Mouse (Mus musculus): ENCODE results near the gene Paf1. TPM values are rescaled to one million over a fixed set of nuclear protein-coding genes. Genes with fewer than 3 reads are reported as not detected.
A peak's percentile ranks its signal among the peaks of the same experiment; 100 is the strongest.

Paf1 gene
- polyA plus RNA-seq, 1 experiment from 2014 or later = 89.0 TPM

DNA sequence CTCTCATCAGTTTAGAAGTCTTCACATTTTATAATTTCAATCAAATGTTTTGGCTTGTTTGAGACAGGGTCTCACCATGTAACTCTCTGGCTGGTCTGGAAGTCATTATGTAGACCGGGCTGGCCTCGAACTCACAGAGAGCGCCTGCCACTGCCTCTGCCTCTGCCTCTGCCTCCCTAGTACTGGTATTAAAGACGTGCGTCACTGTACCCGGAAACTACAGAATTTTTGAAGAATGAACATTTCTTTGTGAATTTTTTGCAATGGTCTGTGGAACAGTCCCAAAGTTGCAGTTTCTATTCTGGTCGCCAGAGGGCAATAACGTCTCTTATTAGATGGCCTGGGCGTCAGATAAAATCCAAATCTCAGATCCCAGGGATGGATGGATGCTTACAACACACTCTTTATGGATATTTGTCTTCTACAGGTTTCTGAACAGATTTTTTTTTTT, 19.6 kb upstream of the Paf1 start:
- H3K4me1 ChIP-seq = peaks cover 76% of the 10 kb centered on the region
- no peaks in the 10 kb centered on the region for H3K9me3 ChIP-seq
- peaks cover 35% of the 10 kb centered on the region for H3K36me3 ChIP-seq (replicated peaks)
- H3K27me3 ChIP-seq (replicated peaks; ENCODE audit: low read depth, poor library complexity, severe bottlenecking) = peaks cover 9% of the 10 kb centered on the region
- DNase-seq (ENCODE audit: low spot score) = peak; percentile 76
- peak overlapping the region; percentile 91 for H3K4me3 ChIP-seq
- under 1% methylated on average over 9 of the region's 9 CpGs for WGBS
- peak overlapping the region; percentile 97 for H3K27ac ChIP-seq (replicated peaks)

DNA sequence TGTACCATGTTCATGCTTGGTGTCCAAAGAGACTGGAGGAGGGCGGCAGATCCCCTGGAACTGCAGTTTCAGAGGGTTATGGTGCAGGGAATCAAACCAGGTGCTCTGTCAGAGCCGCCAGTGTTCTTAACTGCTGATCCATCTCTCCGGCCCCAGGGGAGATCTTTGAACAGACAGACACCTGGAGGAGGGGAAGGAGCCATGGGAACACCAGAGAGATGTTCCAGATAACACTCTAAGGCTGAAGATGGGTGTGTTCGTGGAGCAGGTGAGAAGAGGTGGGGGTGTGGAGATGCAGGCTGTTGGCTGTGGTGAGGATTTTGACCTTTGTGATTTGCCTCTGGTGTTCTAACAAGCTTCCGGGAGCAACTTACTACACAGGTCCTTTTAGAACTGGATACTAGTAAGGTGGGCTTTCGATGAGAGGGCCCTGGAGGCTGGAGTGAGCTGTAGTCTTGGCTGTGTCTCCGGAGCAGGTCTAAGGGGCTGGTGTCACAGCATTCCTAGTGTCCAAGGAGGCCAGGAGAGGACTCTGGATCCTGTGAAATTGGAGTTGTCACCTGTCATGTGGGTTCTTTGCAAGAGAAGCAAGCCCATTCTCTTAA, 18.8 kb upstream of the Paf1 start:
- no peaks in the 10 kb centered on the region for H3K9me3 ChIP-seq
- DNase-seq (ENCODE audit: low spot score) = no peak
- H3K4me1 ChIP-seq = peaks cover 77% of the 10 kb centered on the region
- no peak overlapping the region; the same call in 1 of the 2 replicates for H3K4me3 ChIP-seq
- peak overlapping the region; percentile 96; the same call in 1 of the 2 replicates for H3K27ac ChIP-seq (replicated peaks)
- peaks cover 10% of the 10 kb centered on the region for H3K27me3 ChIP-seq (replicated peaks; ENCODE audit: low read depth, poor library complexity, severe bottlenecking)
- H3K36me3 ChIP-seq (replicated peaks) = peaks cover 28% of the 10 kb centered on the region
- WGBS = 78% methylated on average over 7 of the region's 7 CpGs

DNA sequence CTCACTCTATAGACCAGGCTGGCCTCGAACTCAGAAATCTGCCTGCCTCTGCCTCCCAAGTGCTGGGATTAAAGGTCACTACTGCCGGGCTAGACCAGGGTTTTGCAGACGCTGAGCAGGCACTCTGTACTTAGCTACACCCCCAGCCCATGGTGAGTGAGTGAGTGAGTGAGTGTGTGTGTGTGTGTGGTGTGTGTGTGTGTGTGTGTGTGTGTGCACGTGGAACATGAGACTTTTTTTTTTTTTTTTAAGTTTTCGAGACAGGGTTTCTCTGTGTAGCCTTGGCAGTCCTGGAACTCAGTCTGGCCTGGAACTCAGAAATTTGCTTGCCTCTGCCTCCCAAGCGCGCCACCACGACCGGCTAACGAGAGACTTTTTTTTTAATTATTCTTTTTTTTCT, 18.1 kb upstream of the Paf1 start:
- no peak for DNase-seq (ENCODE audit: low spot score)
- no peaks in the 10 kb centered on the region for H3K9me3 ChIP-seq
- WGBS = 76% methylated on average over 10 of the region's 10 CpGs
- peaks cover 21% of the 10 kb centered on the region for H3K36me3 ChIP-seq (replicated peaks)
- H3K27me3 ChIP-seq (replicated peaks; ENCODE audit: low read depth, poor library complexity, severe bottlenecking) = peaks cover 10% of the 10 kb centered on the region
- H3K27ac ChIP-seq (replicated peaks) = peak overlapping the region; percentile 96
- peak overlapping the region; percentile 57; the same call in 1 of the 2 replicates for H3K4me3 ChIP-seq
- H3K4me1 ChIP-seq = peaks cover 77% of the 10 kb centered on the region

DNA sequence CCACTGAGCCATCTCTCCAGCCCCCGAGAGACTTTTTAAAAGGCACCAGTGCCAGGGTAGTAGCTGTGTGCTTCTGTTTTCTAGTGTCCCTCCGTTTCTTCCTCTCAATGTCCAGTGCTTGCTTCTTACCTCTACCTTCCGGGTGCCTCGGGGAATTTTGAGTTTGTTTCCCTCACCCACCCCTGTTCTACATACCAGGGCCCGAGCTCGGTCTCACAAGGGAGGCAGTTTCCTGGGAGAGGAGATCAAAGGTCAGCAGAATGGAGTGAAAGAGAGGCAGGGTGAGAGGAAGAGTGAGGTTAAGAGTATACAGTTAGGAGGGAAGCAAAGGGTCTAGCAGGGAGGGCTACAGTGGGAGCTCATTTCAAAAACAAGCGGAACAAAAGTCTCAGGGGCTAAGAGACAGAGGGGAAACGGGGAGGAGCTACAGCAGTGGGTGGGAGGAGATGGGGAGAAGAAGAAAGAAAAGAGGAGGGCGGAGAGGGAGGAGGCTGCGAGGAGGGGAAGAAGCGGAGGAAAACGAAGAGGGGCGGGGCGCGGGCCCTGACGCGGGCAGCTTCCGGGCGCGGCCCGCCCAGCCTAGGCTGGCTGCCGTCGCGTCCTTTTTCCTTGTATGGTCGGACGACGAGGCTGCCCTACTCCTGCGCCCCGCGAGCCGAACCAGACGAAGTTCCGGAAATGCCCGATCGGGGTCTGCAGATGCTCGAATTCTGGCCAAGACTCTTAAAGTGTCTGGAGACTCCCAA, 17.4 kb upstream of the Paf1 start:
- H3K36me3 ChIP-seq (replicated peaks) = peaks cover 14% of the 10 kb centered on the region
- peak; percentile 96 for DNase-seq (ENCODE audit: low spot score)
- WGBS = under 1% methylated on average over 36 of the region's 36 CpGs
- H3K4me1 ChIP-seq = peaks cover 77% of the 10 kb centered on the region
- H3K9me3 ChIP-seq = no peaks in the 10 kb centered on the region
- H3K4me3 ChIP-seq = peak overlapping the region; percentile 57
- H3K27me3 ChIP-seq (replicated peaks; ENCODE audit: low read depth, poor library complexity, severe bottlenecking) = peaks cover 10% of the 10 kb centered on the region
- H3K27ac ChIP-seq (replicated peaks) = peak overlapping the region; percentile 96

DNA sequence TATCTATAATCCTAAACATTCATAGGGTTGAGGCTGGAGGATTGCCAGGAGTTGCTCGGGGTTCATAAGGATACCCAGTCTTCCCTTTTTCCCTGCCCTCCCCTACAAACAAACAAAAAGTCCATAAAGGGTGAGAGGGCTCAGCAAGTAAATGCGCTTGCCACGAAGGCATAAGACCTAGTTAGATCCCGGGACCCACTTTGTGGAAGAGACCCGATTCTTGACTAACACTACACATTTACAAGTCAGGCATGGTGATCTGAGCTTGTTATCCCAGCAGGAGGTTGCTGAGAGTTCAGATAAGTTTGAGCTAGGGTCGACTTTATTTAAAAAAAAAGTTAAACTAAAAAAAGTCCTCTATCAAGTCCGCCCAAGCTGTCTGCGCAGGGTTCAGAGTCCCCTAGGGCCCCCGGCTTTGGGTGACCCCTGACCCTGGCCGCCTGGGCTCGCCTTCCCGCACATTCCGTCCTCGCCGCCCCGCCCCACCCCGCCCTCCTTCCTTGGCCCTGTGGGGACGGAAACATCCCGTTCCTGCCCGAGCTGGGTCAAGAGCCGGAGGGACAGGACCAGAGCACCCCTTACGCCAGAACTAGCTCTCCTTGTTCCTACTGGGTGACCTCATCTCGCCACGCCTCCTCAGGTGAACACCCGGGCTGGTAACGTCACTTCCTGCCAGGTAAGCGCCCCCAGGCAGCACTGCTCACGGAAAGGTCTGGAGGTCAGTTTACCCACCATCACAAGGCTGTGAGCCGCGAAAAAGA, 16.6 kb upstream of the Paf1 start:
- Histone ChIP-seq H3K36me3 (replicated peaks) (peaks cover 10% of the 10 kb centered on the region), H3K27ac (replicated peaks) (peak overlapping the region; percentile 96), H3K9me3 (no peaks in the 10 kb centered on the region), H3K27me3 (replicated peaks; ENCODE audit: low read depth, poor library complexity, severe bottlenecking) (peaks cover 10% of the 10 kb centered on the region), H3K4me1 (peaks cover 77% of the 10 kb centered on the region), H3K4me3 (peak overlapping the region; percentile 57)
- peak; percentile 82 for DNase-seq (ENCODE audit: low spot score)
- 1% methylated on average over 30 of the region's 30 CpGs for WGBS

DNA sequence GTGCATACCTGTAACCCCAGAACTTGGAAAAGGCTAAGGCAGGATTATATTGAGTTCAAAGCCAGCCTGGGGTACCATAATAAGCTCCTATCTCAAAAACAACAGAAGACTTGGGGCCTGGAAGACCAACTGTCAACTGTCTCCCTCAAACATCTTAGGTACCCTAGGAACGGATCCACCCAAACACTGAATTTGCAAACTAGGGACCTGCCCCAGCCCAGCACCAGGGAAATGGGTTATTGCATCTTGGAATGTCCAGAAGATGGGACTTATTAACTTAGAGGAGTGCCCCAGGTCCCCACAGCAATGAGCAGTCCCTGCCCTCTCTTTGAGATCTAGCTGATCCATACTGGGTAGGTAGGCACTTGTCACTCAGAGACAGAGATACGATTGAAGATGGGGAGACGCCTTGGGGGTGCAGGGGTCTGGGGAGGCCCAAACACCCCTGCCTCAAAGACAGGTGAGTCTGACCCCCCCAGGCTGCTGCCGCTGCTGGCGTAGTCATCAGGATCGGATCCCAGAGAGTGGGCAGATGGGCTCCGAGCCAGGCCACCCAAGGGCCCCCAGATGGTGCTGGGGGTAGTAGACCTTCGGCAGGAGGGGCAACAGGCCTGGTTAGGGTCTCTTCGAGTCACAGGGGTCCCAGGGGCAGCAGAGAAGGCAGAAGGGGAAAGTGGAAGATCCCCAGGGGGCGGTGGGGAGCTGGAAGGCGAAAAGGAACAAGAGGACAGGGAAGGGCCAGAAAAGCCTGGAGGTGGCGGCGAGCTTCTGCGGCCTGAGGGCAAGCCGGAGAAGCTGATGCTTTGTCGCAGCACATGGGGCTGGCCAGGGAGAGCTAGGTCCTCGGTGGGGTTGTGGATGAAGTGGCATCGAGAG, 15.3 kb upstream of the Paf1 start:
- Histone ChIP-seq H3K27ac (replicated peaks) (peak overlapping the region; percentile 92; the same call in 1 of the 2 replicates), H3K9me3 (no peaks in the 10 kb centered on the region), H3K4me1 (peaks cover 87% of the 10 kb centered on the region), H3K36me3 (replicated peaks) (peaks cover 10% of the 10 kb centered on the region), H3K27me3 (replicated peaks; ENCODE audit: low read depth, poor library complexity, severe bottlenecking) (peaks cover 10% of the 10 kb centered on the region), H3K4me3 (peak overlapping the region; percentile 72)
- DNase-seq (ENCODE audit: low spot score) = no peak
- WGBS = 69% methylated on average over 18 of the region's 18 CpGs

DNA sequence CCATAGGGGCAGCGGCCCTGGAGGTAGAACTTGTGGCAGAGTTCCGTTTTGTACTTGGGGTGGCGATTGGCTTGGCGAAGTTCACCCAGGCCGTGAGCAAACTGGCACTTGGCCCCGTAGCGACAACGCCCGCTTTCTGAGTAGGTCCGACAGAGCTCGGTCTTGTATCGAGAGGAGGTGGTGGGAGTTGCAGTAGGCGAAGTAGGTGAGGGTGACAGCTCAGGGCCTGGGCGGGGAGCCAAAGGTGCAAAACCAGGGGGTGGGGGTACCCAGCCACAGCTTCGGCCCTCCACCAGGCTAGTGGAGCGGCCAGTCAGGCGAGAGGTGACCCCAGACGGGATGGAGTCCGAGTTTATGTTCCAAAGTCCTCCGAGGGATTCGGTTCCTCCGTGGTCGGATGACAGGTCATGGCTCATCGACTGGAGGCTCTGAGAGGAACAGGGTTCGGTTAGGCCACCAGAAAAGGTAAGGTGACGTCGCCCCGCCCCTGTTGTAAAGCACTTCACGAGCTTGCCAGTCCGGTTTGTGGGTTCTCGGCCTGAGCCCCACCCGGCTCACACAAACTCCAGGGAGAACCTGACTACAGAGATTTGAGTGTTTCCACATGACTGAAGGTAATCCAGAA, 14.6 kb upstream of the Paf1 start:
- H3K27ac ChIP-seq (replicated peaks) = peak overlapping the region; percentile 92
- peak overlapping the region; percentile 72 for H3K4me3 ChIP-seq
- no peak for DNase-seq (ENCODE audit: low spot score)
- H3K27me3 ChIP-seq (replicated peaks; ENCODE audit: low read depth, poor library complexity, severe bottlenecking) = peaks cover 10% of the 10 kb centered on the region
- peaks cover 94% of the 10 kb centered on the region for H3K4me1 ChIP-seq
- peaks cover 10% of the 10 kb centered on the region for H3K36me3 ChIP-seq (replicated peaks)
- WGBS = 47% methylated on average over 32 of the region's 32 CpGs
- no peaks in the 10 kb centered on the region for H3K9me3 ChIP-seq

DNA sequence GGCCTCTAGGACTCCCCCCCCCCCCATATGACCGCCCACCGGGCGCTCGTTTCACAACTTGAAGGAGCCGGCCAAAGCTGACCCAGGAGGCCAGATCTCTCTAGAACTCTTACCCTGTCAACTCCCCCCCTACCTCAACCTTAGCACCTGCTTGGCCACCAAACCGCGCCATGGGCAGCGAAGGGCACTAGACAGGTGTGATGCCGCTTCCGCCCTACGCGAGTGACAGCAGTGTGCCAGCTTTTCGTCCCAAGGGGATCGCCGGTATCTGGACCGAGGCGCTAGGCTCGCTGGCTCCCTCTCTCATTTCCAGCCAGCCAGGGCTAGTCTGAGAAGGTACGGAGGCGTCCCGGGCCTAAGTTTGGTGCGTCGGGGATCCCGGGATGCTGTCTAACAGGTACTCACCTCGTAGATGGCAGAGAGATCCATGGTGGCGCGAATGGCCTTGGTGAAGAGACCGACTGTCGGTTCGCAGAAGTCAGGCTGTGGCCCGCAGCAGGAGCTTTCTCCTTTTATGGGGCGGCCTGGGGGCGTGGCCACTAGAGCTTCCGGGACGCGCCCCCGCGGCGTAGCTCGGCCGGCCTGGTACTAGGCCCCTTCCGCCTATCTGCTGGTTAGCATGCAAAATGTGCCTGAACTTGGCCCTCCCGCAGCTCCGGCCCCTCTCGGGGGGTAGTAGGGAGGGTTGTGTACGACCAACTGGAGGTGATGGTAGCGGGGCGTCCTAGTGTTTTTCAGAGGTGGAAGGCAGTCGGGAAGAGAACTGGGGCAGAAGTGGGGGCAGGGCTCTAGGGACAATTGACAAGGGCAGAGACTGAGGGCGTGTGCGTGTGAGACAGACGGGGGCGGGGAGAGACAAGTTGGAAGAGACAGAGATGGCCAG, 13.7 kb upstream of the Paf1 start:
- Histone ChIP-seq H3K4me1 (peaks cover 92% of the 10 kb centered on the region), H3K36me3 (replicated peaks) (peaks cover 10% of the 10 kb centered on the region), H3K9me3 (no peaks in the 10 kb centered on the region), H3K4me3 (peak overlapping the region; percentile 72), H3K27ac (replicated peaks) (peak overlapping the region; percentile 92), H3K27me3 (replicated peaks; ENCODE audit: low read depth, poor library complexity, severe bottlenecking) (peaks cover 10% of the 10 kb centered on the region)
- under 1% methylated on average over 53 of the region's 53 CpGs for WGBS
- peak; percentile 90 for DNase-seq (ENCODE audit: low spot score)

DNA sequence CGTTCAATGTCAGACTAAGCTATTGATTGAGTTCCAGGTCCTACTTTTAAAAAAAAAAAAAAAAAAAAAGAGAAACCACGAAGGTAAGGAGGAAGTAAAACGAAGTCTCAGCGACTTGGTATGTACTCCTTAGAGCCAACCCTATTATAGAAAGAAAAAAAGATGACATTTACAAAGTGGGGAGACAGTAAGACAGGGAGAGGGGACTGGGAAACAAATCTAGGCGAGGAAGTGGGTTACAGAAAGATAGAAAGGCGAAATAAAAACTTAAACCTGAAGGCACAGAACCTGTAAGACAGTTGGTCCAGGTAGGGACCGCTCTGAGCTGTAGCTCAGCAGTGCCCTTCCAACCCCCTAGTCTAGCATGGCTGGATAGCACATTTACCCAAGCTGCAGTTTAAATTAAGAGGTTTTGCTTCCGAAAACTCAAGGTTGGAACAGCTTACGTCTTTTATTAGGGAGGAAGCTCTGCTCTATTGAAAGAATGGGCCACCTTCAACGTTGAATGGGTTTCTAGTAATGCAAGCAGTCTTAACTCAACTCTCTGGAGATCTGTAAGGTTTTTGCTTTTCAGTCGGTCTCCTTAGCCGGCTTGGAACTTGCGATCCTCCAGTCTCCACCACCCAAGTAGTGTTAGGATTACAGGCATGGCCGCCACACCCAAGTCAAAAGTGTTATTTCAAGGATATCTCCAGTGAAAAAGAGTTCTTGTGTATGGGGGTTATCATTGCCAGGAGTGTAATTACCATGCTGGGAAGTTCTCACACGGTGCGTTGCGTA, 12.3 kb upstream of the Paf1 start, which contains the start of gene Zfp36:
Zfp36 (minus strand) TSS at position 17 of the 780 bp plus-strand sequence.
- H3K27ac ChIP-seq (replicated peaks) = peak within 1 kb of the TSS; percentile 95
- peaks cover 80% of the 10 kb centered on the region for H3K4me1 ChIP-seq
- H3K4me3 ChIP-seq = peak within 1 kb of the TSS; percentile 72
- no peak for DNase-seq (ENCODE audit: low spot score)
- H3K27me3 ChIP-seq (replicated peaks; ENCODE audit: low read depth, poor library complexity, severe bottlenecking) = peaks cover 10% of the 10 kb centered on the region
- H3K9me3 ChIP-seq = no peaks in the 10 kb centered on the region
- H3K36me3 ChIP-seq (replicated peaks) = peaks cover 17% of the 10 kb centered on the region
- 48% methylated on average over 17 of the region's 17 CpGs for WGBS

DNA sequence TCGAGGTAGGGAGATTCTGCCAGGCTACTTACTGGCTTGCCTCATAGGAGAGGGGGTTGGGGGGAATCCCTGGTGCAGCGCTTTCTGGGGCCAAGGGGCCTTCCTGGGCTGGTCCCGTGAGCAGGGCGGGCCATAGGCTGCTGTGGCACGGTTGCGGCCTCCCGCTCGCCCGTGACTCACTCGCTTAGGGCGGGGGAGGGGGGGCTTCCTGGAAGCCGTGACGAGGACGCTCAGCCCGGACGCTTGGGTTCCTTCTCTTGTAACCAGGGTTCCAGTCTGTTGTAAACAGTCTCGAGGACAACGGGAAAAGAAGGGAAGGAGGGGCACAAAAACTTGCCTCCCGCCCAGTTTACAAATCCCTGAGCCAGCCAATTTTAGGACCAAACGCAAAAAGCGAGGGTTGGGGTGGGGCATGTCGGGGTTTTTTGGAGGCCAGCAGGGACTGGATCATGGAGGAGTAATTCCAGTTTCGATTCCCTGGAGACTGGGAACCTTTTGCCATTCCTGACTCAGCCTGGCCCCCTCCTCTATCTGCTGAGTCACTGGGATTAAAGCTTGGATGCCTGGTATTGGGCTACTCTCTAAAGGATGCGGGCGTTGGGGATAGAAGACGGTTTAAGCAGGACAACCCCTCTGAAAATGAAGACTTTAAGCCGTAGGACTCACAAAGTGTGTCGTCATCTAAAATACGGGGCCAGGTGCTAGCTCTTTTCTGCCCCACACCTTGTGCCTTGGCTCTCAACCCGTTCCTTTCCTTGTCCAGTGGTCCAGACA, 11.5 kb upstream of the Paf1 start:
- peaks cover 75% of the 10 kb centered on the region for H3K4me1 ChIP-seq

More for the DNA sequence above, 11.5 kb upstream of the Paf1 start:
- Histone ChIP-seq H3K27ac (replicated peaks) (peak overlapping the region; percentile 95), H3K36me3 (replicated peaks) (peaks cover 25% of the 10 kb centered on the region), H3K9me3 (no peaks in the 10 kb centered on the region), H3K27me3 (replicated peaks; ENCODE audit: low read depth, poor library complexity, severe bottlenecking) (peaks cover 10% of the 10 kb centered on the region), H3K4me3 (peak overlapping the region; percentile 54)
- WGBS = 4% methylated on average over 30 of the region's 30 CpGs
- DNase-seq (ENCODE audit: low spot score) = peak; percentile 72
